Mouse (Mus musculus) natural killer cell, adult 2 months (primary cell): ENCODE data around the gene Spata13.

Experiments
- DNase-seq, 2 experiments: peaks; one replicate each; pipeline ENCODE4 v3.0.0; 2022; ENCODE audit warnings: low spot score in 2 of 2

Gene Spata13

DNA sequence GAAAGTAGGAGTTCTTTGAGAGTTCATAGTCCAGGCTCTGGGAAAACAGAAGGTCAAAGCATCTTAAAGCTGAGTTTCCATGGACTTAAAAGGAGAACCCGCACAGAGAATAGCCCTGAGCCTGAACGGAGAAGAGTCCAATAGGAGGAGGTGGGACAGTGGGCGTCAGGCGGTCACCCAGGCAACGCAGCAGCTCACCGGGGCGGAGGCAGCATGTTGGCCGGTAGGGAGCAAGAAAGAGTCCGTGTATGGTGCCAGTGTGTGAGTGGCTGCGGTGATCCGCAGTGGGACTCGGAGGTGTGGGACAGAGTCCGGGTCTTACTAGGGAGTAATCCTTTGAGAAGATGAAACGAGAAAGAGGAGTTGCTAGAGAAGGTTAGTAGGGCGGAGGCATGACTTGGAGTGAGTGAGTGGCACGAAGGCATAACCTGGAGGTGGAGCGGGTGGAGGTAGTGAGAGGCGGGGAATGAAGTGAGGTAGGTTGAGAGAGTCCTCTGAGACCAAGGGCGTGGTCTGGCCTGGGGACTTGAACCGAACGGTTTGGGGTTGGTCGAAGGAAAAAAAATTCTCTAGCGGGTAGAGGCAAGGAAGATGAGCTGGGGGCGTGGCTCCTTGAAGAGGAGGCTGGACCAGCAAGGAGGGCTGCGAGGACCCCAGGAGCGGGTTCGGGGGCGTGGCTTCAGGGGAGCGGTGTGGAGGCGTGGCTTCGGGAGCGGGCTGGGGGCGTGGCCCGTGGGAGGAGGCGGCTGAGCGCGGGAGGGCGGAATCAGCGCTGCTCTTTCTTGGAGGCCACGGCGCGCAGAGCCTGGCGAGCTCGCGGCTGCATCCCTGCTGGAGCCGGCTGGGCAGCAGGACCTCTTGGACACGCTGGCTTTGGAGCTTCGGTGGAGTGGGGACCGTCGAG is at the start of gene Spata13:
Gene Spata13 (plus strand): TSS at position 41 of the 904 bp plus-strand sequence.
- peak; percentile 65 to 82 for DNase-seq

DNA sequence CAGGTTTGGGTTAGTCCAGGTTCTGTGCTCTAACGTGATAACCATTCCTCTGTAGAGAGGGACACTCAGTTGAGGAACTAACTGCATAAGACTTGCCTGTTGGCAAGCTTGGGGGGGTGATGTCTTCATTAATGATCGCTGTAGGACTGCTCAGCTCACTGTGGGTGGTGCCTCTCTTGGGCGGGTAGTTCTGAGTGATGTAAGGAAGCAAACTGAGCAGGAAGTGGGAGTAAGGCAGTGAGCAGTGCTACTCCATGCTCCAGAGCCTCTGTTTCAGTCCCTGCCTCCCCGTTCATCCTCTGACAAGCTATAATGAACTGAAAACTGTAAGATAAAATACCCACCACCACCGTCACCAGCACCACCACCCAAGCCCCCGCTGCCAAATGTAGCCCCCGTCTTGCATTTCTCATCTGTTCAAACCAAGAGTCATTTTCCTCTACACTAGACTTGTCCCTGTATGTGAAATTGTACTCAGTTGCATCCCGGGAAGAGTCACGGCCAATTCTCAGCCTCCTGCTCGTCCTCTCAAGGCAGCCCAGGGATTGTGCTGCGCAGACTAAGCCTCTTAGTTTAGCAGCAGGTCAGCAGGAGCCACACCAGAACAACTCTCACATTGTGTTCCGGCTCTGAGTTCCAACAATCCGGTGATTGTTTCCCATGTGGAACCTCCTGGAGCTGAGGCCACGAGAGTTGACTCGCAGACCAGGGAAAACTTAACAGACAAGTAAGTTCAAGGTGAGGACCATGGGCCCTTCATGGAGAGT is 46.9 kb upstream of the Spata13 start:
- DNase-seq: no peak

DNA sequence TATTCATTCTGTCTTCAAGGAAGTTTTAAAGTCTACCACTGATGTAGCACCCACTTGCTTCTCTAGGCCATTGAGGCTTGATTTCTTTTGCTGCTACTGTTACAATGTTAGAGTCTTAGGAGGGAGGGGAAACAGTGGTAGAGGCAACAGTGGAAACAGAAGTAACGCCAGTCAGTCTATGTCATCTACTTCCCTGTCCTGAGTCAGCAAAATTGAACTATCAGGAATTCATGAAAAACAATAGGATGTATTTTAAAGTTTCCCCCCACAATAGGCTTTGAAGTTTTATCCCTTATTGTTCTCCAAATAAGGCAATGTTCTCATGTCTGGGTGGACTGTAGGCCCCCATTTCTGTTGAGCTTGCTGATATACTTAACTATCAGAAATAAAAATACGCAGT is 44.8 kb upstream of the Spata13 start:
- no peak for DNase-seq

DNA sequence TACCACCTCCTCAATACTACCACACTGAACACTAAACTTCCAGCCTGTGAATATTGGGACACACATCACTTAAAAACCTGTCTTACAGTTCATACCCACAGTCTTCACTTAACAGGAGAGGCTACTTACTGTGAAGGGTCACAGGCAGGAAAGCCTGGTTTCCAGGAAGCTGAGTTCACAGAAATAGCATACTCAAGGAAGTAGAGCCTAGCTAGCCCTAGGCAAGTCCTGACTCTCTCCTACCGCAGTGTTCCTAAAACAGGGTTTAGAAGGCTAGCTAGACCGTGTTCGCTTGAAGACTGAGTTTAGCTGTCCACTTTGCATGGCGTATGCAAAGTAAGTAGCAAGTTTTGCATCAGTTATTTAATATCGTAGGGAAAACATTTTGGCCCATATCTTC is 41.5 kb upstream of the Spata13 start:
- no peak for DNase-seq

DNA sequence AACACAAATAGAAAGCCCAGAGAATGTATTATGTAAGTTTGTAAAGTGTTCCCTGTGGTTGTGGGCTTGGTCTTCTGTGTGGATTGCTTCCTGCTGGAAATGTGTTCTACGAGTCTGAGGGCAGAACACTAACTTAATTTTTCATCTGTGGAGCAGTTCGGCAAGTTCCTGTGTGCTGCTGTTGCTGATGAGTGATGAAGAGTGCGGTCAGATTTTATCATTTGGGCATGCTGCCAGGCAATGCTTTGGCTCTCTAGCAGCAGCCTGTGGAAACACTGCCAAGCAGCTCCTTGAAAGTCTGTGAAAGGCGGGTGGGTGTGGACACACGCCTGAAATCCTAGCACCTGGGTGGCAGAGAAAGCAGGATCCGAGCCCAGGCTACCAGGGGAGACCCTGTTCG is 41.0 kb upstream of the Spata13 start:
- DNase-seq: no peak

DNA sequence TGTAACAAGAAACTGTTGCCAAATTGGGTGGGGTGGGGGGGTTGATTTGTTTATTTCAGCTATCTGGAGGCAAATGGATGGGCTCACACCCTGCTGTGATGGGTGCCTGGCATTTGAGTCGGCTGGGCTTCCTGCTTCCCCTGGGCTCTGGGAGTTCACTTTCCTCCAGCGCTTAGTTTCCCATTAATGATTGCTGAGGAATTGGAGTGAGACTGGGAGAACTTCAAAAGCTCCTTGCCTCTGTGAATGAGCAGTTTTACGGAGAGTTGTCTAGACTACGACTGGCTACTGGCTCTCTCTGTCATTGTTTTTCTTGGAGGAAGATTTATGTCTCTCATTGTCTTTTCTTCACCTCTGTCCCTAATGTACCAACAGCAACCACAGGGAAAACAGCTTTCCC is 36.2 kb upstream of the Spata13 start:
- no peak for DNase-seq

DNA sequence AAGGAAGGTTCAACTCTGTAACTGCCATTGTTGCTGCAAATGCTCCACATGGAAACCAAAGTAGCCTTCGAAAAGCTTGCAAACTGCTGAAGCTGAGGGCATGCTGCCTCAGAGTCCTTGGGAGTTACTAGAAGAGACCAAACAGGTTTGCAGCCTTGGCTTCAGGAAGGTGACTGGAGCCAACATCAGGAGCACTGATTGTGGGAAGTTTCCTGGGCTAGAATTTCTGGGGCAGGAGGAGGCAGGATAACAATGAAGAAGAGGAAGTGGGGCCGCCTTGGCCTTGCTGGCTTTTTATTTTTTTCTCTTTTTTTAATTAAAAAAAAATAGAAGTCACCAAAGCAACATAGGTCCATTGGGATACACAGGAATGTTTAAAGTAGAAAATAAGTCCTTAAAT is 34.8 kb upstream of the Spata13 start:
- no peak for DNase-seq

DNA sequence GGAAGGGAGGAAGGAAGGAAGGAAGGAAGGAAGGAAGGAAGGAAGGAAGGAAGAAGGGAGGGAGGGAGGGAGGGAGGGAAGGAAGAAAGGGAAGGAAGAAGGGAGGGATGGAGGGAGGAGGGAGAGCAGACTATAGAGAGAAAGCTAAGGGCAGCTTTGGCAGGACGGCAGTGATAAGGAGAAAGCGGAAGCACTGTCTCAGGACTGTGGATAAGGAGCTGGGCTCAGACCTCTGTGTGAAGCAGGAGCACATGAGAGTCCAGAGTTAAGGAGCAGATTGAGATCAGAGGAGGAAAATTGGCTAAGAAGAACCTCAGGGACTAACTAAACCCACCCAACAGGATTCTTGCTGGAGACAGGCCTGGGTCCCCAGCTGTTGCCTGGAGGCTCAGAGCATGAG is 28.2 kb upstream of the Spata13 start:
- DNase-seq: no peak

DNA sequence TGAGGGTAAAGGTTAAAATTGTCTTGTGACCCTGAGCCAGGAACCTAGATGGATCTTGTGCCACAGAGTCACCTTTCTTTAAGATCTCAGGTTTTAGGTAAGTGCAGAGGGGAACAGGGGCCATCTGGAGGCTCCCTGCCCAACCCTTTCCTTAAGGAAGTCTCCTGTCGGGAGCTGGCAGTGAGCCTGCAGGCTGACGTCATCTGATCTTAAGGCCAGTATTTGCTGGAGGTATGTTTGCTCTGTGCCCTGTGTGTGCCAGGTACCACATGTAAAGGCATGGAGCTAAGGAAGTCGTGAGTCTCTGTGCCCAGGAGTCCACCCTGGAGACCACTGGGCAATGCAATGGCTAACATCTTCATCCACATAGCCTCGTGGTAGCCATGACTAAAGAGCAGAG is 27.6 kb upstream of the Spata13 start:
- no peak for DNase-seq

DNA sequence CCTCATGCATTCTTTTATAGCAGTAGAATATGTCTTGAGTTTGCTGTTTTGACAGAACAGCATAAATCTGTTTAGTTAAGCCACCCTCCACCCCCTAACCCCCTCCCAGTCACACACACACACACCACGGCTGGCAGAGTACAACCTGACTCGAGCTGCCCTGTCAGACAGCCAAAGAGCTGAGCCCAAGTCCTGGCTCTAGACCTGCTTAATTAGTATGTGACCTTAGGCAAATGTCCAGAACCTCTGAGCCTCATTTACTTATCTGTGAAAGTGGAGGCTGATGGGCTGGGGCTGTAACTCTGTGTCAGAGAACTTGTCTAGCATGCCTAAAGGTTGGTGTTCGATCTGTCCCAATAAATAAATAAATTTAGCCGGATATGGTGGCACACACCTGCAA is 26.1 kb upstream of the Spata13 start:
- no peak for DNase-seq

DNA sequence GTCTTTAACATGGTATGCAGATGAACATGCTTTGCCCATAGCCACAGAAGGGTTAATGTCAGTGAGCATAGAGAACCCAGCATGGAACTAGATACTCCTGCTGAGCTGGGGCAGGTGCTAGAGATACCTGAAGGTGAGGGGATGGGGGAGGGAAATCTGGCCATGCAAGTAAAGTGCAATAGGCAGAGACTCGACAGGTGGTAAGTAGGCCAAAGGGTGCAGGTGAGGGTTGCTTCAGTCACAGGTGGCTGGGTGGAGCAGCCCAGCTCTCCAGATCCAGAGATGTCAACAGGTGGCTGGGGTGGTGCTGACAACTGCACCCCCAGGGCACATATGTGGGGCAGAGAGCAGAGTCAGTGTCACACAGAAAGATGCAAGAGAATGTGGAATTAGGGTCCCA is 24.6 kb upstream of the Spata13 start:
- DNase-seq: no peak

DNA sequence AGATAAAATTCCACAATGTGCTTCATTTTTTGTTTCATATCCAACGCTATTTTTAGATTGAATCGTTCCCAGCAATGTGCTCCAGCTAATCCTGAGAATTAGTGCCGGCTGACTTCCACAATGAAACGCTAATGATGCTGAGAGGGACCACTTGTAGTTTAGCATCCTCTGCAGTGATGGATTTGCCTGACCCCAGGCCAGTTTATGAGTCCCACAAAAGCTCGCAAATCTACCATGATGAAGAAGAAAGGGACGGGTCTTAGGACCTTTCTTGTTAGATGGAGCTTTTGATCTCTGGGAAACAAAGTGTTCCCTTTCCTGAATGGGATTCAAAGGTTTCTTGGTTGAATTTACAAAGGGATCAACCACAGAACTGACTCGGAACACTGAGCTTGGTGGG is 21.1 kb upstream of the Spata13 start:
- DNase-seq: no peak

DNA sequence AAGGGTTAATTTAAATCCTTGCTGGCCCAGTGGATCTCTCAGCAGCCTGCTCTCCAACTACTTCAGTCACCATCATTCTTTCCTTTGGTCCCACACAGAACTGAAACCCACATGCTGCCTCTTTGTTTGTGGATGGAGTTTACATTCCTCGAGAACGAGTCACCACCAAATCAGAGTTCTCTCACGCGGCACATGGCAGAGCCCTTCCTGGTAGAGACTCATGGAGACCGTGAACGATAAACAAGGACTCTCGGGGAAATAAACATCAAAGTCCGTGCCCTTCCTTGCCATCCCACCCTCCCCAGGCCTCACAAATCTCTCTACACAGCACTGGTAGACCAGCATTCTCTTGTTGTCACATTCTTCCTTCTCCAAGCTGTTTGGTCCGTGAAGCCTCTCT is 12.7 kb upstream of the Spata13 start:
- no peak for DNase-seq

DNA sequence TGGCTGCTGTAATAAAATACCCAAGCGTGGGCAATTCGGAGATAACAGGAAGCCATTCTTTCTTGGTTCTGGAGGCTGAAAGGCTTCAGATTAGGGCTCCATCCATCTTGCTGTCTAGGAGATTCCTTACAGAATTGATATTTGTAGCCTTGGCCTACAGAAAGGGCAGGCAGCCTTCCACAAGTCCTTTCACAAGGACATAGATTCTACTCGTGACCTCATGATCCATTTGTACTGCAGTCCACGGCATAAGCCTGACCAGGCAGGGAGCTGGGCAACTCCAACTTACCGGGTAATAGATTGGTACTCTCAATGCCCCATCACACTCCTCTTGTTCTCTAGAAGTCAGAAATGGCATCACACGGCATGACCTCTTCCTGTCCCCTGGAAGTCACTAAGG is 8.3 kb upstream of the Spata13 start:
- DNase-seq: no peak

DNA sequence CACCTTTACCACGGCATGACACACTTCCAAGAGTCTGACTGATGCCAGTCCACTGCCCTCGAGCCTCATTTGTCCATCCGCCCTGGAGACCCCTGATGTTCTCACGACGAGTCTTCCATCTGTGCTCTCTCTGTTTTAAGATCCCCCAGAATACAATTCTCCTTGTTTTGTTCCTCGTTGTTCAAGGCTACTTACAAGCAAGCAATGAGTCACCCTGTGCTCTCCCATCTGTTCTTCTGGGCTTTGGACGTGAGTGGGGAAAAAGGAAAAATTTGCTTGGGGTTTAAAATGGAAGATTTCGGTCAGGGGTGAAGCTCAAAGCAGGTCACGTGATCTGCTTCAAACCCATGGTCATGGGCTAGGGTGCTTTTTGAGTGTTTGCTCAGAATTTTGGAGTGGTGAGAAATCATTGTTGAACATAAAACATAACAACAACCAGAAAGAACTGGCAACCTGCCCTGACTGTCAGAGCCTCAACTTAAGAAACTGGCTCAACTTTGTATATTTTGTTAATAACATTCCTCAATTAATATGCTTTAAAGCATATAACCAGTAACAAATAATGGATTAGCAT is 3.8 kb upstream of the Spata13 start:
- no peak for DNase-seq

DNA sequence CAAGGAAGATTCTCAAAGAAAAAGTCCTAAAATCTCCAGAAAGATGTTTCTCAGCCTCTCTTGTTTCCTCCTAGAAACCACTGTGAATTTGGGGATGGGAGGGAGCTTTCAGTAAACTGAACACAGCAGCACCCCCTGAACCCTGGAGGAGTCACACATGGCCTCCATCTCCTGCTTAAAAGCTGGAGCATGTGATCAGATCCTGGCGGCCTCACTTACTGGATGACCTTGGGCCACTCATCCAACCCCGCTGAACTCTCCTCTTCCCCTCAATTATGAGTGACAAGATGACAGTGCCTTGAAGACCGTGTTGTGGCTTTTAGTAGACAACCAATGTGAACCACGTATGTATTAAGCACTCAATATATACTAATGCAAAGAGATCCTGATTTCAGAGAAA is 2.8 kb upstream of the Spata13 start:
- no peak for DNase-seq

DNA sequence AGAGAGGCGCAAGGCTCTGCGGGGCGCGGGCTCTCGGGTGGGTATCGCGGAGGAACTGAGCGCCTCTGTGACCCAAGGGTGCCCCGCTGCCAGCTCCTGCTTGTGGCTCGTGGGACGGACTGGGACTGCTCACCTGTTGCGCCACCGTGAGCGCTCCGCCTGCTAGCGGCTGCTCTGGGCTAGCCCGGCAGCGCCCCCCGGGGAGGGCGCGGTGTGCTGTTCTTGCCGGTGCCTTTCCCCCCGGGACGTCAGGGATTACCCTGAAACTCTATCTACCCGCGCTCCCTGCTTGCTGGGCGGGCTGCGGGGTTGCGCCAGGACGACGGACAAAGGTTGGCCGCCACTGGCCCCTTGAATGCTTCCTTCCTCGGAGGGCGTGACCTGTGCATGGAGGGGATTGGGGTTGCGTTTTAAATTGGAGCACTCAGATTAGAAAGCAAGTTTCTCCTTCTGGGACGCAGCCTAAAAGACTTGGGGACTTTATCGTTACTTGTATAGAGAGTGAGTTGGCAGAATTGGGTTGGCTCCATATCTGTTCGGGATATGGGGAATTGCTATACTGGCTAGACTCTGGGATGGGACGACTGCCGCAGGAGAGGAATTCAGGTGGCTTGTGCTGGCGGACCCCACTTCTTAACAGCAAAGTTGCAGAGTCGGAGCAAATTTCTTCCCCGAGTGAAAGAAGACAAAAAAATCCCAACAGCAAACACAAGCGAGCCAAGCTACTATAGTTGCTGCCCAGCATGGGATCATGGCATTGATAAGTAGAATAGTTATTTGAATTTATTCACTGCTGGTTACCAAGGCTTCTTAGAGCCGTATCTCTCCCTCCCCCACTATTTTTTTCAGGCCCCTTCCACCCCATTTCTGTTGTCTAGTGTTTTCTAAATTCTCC is 1.3 kb downstream of the Spata13 start:
- DNase-seq: peak; percentile 3 to 22

DNA sequence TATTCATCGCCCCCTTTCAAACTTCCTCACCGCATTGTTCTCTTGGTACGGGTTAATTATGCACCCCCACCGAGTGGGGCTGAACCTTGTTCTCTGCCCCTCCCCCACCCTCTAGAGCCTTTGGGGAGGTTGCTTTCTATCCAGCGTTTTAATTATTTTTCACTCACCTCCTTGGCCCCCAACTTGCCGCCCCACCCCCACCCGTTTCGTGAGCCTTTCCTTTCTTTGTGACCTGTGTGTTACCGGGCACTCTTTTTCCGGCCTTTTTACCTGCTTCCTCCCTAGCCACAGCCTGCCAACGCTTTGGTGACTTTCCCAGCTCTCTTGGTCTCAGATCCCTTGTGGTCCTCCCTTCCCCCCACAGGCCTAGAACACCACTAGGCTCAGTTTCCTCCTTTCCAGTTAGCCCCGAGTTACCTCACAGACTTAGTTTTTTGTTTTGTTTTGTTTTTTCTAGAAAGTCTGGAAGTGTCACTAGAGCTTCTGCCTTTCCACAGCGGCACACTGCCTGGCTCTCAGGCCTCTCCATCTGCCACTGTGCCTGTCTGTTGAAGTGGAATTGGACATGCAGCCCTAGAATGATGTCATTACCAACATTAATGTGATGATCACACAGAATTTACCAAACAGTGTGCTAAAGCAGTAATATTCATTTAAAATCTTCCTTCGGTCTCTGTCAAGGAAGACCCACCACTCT is 2.3 kb downstream of the Spata13 start:
- no peak for DNase-seq

DNA sequence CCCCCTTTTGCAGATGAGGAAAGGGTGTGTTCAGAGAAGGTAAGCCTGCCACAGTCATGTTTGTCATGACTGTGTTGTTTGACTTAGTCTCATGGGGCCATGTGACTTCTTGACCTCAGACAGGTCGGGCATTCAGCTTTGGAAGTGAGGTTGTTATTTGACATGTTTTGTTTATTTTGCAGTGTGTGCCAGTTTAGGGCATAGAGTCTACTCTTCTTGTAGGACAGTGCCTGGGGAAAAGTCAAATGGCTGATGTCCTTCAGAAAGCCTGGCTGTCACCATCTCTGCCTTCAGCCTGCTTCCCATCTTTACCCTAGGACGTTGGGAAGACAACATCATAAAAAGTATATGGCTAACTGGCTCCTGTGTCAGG is 2.8 kb downstream of the Spata13 start:
- DNase-seq: no peak

DNA sequence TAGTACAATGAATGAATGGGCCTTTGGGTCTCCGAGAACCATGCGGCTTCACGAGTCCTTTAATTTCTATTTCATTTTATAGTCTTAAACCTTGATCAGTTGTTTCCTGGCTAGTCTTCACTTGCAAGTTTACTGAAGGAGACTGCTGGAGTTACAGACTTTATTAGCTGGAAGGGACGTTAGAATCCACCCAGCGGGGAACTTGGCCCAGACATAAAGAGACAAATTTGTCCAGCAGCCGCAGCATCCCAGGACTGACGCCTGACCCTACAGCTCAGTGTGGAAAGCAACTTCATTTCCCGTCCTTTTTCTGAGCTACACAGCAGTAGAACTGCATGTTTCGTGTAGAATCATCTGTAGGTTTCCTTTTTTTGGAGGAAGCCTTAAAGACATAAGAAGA is 3.2 kb downstream of the Spata13 start:
- DNase-seq: no peak

DNA sequence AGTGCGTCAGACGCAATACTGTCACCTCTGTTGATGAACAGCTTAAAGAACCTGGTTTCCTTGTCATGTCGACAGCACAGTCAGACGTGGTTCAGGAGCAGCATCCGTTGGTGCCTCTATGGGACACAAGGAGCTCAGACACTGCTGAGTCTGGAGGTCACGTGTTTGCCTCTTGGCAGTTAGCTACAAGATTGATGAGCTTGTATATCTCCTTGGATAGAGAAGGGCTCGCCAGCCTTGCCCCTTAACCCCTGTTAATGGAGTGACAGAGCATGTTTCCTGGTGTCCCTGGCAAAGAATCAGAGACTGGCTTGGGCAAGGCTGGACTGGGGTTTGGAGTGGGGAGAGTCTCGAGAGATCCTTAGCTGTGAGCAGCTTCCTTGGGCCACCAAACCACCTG is 4.4 kb downstream of the Spata13 start:
- DNase-seq: no peak
